Mouse (Mus musculus) frontal cortex, adult (tissue): ENCODE measurements around the gene Zdhhc14.

Experiments used
- ATAC-seq: cut with Nextera tagmentation; 2 replicates; pipeline ENCODE4 v1.9.2; 2017; ENCODE audit warnings: mild to moderate bottlenecking, moderate library complexity, mixed read lengths; ENCODE audit not compliant: low TSS enrichment

Zdhhc14 gene

DNA sequence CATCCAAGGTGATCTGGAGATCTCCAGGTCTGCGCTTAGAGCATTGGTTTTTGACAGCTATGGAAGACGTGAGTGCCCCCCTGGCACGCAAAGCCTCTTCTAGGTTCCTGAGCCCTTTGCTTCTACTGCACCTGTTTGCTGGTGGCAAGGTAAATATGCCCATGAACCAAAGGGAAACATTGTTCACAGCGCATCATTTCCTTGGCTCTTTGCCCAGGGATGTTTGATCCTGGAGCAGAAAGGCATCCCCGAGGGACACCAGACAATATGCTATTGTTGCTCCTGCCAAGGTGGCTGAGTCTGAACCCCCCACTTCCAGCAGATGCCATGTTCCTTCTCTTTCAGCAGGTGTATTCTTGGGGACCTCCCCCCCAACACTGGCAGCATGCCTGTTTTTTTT lies 61.2 kb downstream of the Zdhhc14 start:
- ATAC-seq: no peak

DNA sequence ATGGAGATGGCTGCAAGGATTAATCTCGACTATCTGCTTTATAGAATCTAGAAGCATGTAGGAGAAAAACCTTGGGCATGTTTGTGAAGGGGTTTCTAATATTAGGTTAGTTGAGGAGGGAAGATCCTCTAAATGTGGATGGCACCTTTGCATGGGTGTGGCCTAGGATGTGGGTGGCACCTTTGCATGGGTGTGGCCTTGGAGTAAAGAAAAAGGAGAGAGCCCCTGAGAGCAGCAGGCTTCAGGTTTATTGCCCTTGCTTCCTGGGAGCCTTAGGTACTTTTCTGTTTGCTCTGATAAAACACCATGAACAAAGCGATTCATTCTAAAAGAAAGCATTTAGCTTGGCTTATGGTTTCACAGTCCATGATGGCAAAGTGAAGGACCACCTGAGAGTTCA lies 62.2 kb downstream of the Zdhhc14 start:
- no peak for ATAC-seq

DNA sequence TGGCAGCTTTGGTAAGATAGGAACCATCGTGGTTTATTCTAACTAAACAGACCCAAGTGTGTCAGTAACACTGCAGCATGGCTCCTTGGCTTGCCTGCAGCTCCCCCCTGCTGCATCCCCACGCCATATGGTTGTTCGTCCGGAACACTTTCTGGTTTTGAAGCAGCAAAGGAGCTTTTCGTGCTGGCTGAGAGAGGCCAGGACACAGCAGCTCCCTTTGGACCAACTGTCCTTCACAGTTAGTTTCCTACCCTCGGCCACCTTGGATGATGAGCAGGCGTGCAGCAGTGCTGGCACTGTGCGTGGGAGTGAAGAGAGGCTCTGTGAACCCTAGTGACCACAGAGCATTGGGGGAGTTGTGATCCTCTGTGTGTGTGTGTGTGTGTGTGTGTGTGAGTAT lies 64.2 kb downstream of the Zdhhc14 start:
- no peak; the same call in 1 of the 2 replicates for ATAC-seq

- ATAC-seq: no peak
Observed at GRCm38 (mm10) chr17:5560212-5560611, 67.9 kb downstream of the Zdhhc14 start.

- no peak for ATAC-seq
Observed at GRCm38 (mm10) chr17:5563108-5563507, 70.8 kb downstream of the Zdhhc14 start.

- no peak for ATAC-seq
Observed at GRCm38 (mm10) chr17:5566006-5566405, 73.6 kb downstream of the Zdhhc14 start.

- ATAC-seq: no peak
Observed at GRCm38 (mm10) chr17:5567943-5568342, 75.6 kb downstream of the Zdhhc14 start.

DNA sequence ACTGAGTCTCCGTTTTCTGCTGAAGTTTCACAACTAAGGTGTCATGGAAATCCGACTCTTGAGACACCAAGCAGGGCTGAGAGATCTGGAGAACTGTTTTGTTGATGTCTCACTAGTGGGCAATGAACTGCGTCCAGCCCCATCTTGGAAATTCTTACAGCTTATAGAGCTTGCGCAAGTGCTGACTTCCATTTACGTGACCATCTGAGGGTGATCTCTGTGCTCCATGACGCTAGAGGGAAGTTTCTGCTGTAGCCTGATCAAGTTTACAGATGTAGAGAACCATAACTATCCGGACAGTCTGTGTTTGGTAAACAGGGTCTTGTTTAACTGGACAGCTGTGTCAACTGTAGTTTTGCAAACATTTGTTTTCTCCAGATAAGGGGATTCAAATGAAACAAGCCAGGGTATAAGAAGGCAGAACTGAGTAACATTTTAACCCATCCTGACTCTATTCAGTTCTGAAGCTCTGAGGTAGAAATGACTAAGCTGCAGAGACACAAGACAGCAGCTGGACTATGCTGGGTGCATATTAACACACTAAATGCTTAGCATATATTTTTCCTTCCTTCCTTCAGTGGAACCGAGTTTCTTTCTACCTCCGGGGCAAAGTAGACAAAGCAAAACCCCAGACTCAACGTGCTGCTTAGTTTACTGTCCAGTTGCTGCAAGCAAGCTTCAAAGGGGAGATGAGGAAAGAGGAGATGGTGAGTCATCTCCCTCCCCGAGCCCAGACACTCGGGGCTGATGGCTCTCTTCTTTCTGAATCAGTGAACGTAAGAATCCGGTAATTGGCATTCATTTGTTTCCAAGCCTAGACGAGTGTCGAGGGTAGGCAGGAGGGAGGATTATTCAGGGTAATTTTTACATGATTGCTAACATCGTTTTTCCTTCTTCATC lies 77.0 kb downstream of the Zdhhc14 start:
- ATAC-seq: peak; percentile 68; the same call in 1 of the 2 replicates

DNA sequence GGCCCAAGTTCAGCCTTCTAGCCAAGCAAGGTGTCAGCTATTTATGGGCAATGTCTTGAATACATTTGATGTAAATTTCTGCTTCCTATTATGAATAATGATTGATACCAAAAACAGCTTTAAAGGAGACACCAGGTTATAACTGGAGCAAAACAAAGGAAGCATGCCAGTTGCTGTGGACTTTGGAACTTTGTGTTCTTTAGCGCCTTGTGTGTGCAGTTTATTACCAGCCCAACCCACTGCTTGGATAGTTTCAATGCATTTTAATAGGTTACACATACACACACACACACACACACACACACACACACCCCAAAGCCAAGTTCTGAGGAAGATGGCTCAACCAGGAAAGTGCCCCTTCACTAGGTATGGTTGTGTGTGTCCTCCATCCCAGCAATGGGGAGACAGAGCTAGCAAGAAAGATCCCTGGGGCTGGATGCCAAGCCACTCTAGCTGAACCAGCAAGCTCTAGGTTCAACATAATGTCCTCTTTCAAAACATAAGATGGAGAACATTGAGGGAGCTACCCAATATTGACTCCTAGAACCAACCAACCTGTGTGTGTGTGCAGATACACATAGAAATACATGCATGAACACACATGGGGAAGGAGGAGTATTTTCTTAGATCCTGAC lies 79.9 kb downstream of the Zdhhc14 start:
- ATAC-seq: no peak

- ATAC-seq: peak; percentile 44
Observed at GRCm38 (mm10) chr17:5572745-5573420, 80.5 kb downstream of the Zdhhc14 start.

- no peak for ATAC-seq
Observed at GRCm38 (mm10) chr17:5574672-5575071, 82.3 kb downstream of the Zdhhc14 start.

GRCm38 (mm10) chr17:5575518-5575917 lies 83.2 kb downstream of the Zdhhc14 start:
- no peak for ATAC-seq

- ATAC-seq: no peak
Observed at GRCm38 (mm10) chr17:5582232-5582631, 89.9 kb downstream of the Zdhhc14 start.

- no peak for ATAC-seq
Observed at GRCm38 (mm10) chr17:5582937-5583336, 90.6 kb downstream of the Zdhhc14 start.

- ATAC-seq: no peak; the same call in 1 of the 2 replicates
Observed at GRCm38 (mm10) chr17:5583472-5584145, 91.3 kb downstream of the Zdhhc14 start.

GRCm38 (mm10) chr17:5591604-5592209 lies 99.3 kb downstream of the Zdhhc14 start:
- ATAC-seq: no peak

DNA sequence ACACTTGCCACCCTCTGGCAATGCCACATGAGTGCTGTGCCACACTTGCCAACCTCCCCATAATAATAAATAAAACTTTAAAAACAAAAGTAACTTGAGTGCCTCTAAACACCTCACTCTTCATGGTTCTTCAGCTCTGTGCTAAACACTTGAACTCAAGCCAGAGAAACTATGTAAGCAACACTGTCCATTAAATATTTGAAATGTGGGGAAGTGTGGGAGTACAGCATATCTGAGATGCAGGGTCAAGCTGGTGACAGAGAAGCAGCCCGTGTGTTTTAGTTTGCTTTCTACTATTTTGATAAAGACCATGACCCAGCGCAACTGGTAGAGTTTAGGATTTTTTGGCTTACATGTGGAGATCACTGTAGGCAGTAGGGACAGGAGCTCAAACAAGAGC lies 100.7 kb downstream of the Zdhhc14 start:
- ATAC-seq: no peak

GRCm38 (mm10) chr17:5595068-5595467 lies 102.7 kb downstream of the Zdhhc14 start:
- no peak for ATAC-seq

DNA sequence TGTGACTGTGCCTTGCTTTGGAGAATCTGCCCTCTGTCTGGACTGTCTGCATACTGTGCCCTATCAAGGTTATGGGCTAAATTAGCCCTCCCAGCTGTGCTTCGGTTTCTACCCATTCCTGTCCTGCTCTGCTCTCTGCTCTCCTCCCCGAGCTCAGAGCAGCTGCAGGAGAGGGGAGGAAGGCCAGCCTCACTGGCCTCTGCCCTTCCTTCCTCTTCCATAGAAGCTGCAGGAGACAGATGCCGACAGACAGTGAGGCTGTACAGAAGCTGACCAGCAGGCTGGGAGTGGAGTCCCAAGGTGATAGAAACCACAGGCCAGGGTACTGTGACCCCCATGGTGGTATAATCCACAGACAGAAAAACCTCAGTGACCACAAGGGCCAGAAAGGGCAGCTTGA lies 104.1 kb downstream of the Zdhhc14 start:
- no peak for ATAC-seq

DNA sequence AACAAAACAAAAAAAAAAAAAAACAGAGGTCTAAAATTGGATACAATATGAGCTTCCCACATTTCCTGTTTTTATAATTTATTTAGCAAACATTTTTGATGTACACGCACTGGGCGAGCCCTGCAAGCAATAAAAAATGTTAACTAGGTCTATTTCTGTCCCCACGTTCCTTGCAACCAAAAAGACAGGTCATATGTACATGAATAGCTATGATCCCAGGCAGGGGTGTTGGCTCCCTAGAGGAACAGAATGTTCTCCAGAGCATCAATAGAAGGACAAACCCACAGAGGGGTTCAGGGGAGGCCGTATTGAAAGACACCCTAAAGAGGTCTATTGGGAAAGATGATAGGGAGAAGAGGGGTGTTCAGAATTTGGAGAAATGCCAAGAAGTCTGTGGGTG lies 106.6 kb downstream of the Zdhhc14 start:
- ATAC-seq: no peak

DNA sequence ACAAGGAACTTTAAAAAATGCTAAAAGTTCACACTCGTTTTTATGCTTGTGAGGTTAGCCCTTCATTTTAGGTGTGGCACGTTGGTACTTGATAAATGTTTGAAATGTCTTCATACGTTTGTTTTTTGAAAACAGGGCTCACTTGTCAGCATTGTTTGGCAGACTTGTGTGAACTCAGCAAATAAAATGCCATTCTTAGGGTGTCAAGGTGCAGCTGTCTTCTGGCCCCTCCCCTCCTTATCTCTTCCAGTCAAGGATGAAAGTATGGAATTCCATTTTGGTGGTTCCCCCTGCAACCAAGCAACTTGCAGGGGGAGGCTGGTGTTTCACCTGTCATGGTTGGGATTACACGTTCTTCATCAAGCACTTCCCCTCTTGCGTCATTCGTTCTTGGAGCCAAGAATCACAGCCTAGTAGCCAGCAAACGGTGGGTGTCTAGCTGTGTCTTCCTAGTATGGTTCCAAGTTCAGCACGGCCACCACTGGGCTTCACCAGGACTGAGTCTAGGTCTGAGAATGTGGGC lies 108.2 kb downstream of the Zdhhc14 start:
- ATAC-seq: no peak
